Mouse (Mus musculus): ENCODE results near the gene Zcchc24.

DNA sequence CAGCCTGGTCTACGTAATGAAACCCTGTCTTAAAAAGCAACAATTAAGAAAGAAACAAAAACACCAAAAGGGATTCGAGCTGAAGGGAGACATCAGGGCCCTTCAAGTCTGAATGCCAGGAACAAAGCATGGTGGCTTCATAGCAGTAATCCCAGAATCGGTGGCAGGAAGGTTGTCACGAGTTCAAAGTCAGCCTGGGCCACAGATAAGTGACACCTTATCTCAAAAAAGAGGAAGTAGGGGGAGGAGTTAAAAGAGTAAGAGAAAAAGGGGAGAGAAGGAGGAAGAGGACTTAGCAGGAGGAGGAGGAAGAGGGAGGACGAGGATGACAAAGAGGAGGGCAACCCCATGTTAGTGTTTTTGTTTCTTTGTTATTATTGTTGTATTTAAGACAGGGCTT is 19.4 kb upstream of the Zcchc24 start:
- TF ChIP-seq CTCF (IDR thresholded peaks at IDR 0.05; ENCODE audit: low read depth, low read length) (no peak), POLR2A (IDR thresholded peaks at IDR 0.05; ENCODE audit: borderline replicate concordance, low read depth, low read length) (no peak)

Data from bone marrow macrophage, adult 2 months (primary cell).